Mouse (Mus musculus): ENCODE data around the gene Cops7a. TPM values are rescaled to one million over a fixed set of nuclear protein-coding genes. Genes with fewer than 3 reads are reported as not detected.

Cops7a gene
- polyA plus RNA-seq, 1 experiment, result 165 TPM

GRCm38 (mm10) chr6:124925941-124926340 lies 39.4 kb downstream of the Cops7a start:
- H3K4me3 ChIP-seq (ENCODE audit: insufficient read depth, poor library complexity, severe bottlenecking), result no peak overlapping the region
- no peak overlapping the region for H3ac ChIP-seq (ENCODE audit: control insufficient read depth, insufficient read length, low read depth)
- H3K79me3 ChIP-seq (ENCODE audit: low read depth), result no peaks in the 10 kb centered on the region
- no peak for TF ChIP-seq MAX (IDR thresholded peaks at IDR 0.05)
- no peak for TF ChIP-seq FOSL1 (IDR thresholded peaks at IDR 0.05; ENCODE audit: insufficient read depth, low read length, poor library complexity, severe bottlenecking)
- no peak for TF ChIP-seq USF1 (IDR thresholded peaks at IDR 0.05; ENCODE audit: low read depth)
- no peak for TF ChIP-seq MYOD1 (IDR thresholded peaks at IDR 0.05; ENCODE audit: control insufficient read depth, insufficient read length, low read depth)
- no peak for TF ChIP-seq MYOG (IDR thresholded peaks at IDR 0.05; ENCODE audit: control insufficient read depth, extremely low read depth, insufficient read length)
- no peak for TF ChIP-seq CEBPB (IDR thresholded peaks at IDR 0.05; ENCODE audit: low read depth)
- no peak for TF ChIP-seq CTCF (IDR thresholded peaks at IDR 0.05; ENCODE audit: control insufficient read depth, insufficient read depth, insufficient read length)
- H3K79me2 ChIP-seq (ENCODE audit: control insufficient read depth, insufficient read depth), result no peaks in the 10 kb centered on the region
- no peaks in the 10 kb centered on the region for H3K36me3 ChIP-seq (ENCODE audit: control insufficient read depth, insufficient read depth)
- H3K27me3 ChIP-seq (ENCODE audit: control insufficient read depth, insufficient read depth, insufficient read length), result no peaks in the 10 kb centered on the region

- TF ChIP-seq MAX (IDR thresholded peaks at IDR 0.05) (no peak), USF1 (IDR thresholded peaks at IDR 0.05; ENCODE audit: low read depth) (no peak), CEBPB (IDR thresholded peaks at IDR 0.05; ENCODE audit: low read depth) (no peak), MYOG (IDR thresholded peaks at IDR 0.05; ENCODE audit: control insufficient read depth, extremely low read depth, insufficient read length) (no peak), MYOD1 (IDR thresholded peaks at IDR 0.05; ENCODE audit: control insufficient read depth, insufficient read length, low read depth) (no peak), FOSL1 (IDR thresholded peaks at IDR 0.05; ENCODE audit: insufficient read depth, low read length, poor library complexity, severe bottlenecking) (no peak), CTCF (IDR thresholded peaks at IDR 0.05; ENCODE audit: control insufficient read depth, insufficient read depth, insufficient read length) (no peak)
- no peaks in the 10 kb centered on the region for H3K79me2 ChIP-seq (ENCODE audit: control insufficient read depth, insufficient read depth)
- no peak overlapping the region for H3K4me3 ChIP-seq (ENCODE audit: insufficient read depth, poor library complexity, severe bottlenecking)
- no peaks in the 10 kb centered on the region for H3K79me3 ChIP-seq (ENCODE audit: low read depth)
- no peaks in the 10 kb centered on the region for H3K36me3 ChIP-seq (ENCODE audit: control insufficient read depth, insufficient read depth)
- no peaks in the 10 kb centered on the region for H3K27me3 ChIP-seq (ENCODE audit: control insufficient read depth, insufficient read depth, insufficient read length)
- H3ac ChIP-seq (ENCODE audit: control insufficient read depth, insufficient read length, low read depth), result no peak overlapping the region
Observed at GRCm38 (mm10) chr6:124925173-124925793, 40.1 kb downstream of the Cops7a start.

GRCm38 (mm10) chr6:124921539-124921938 lies 43.8 kb downstream of the Cops7a start:
- no peak for TF ChIP-seq MAX (IDR thresholded peaks at IDR 0.05)
- TF ChIP-seq FOSL1 (IDR thresholded peaks at IDR 0.05; ENCODE audit: insufficient read depth, low read length, poor library complexity, severe bottlenecking), result no peak
- TF ChIP-seq USF1 (IDR thresholded peaks at IDR 0.05; ENCODE audit: low read depth), result no peak
- TF ChIP-seq MYOG (IDR thresholded peaks at IDR 0.05; ENCODE audit: control insufficient read depth, extremely low read depth, insufficient read length), result no peak
- no peak for TF ChIP-seq CTCF (IDR thresholded peaks at IDR 0.05; ENCODE audit: control insufficient read depth, insufficient read depth, insufficient read length)
- TF ChIP-seq MYOD1 (IDR thresholded peaks at IDR 0.05; ENCODE audit: control insufficient read depth, insufficient read length, low read depth), result no peak
- no peak for TF ChIP-seq CEBPB (IDR thresholded peaks at IDR 0.05; ENCODE audit: low read depth)
- H3K27me3 ChIP-seq (ENCODE audit: control insufficient read depth, insufficient read depth, insufficient read length), result no peaks in the 10 kb centered on the region
- peaks cover 14% of the 10 kb centered on the region for H3K79me2 ChIP-seq (ENCODE audit: control insufficient read depth, insufficient read depth)
- H3K4me3 ChIP-seq (ENCODE audit: insufficient read depth, poor library complexity, severe bottlenecking), result no peak overlapping the region
- H3K79me3 ChIP-seq (ENCODE audit: low read depth), result peaks cover 5% of the 10 kb centered on the region
- H3K36me3 ChIP-seq (ENCODE audit: control insufficient read depth, insufficient read depth), result no peaks in the 10 kb centered on the region
- H3ac ChIP-seq (ENCODE audit: control insufficient read depth, insufficient read length, low read depth), result no peak overlapping the region

- no peaks in the 10 kb centered on the region for H3K27me3 ChIP-seq (ENCODE audit: control insufficient read depth, insufficient read depth, insufficient read length)
- H3K4me3 ChIP-seq (ENCODE audit: insufficient read depth, poor library complexity, severe bottlenecking), result no peak overlapping the region
- TF ChIP-seq MYOG (IDR thresholded peaks at IDR 0.05; ENCODE audit: control insufficient read depth, extremely low read depth, insufficient read length), result no peak
- no peak for TF ChIP-seq USF1 (IDR thresholded peaks at IDR 0.05; ENCODE audit: low read depth)
- no peak for TF ChIP-seq CEBPB (IDR thresholded peaks at IDR 0.05; ENCODE audit: low read depth)
- no peak for TF ChIP-seq FOSL1 (IDR thresholded peaks at IDR 0.05; ENCODE audit: insufficient read depth, low read length, poor library complexity, severe bottlenecking)
- no peak for TF ChIP-seq CTCF (IDR thresholded peaks at IDR 0.05; ENCODE audit: control insufficient read depth, insufficient read depth, insufficient read length)
- TF ChIP-seq MYOD1 (IDR thresholded peaks at IDR 0.05; ENCODE audit: control insufficient read depth, insufficient read length, low read depth), result no peak
- no peak for TF ChIP-seq MAX (IDR thresholded peaks at IDR 0.05)
- H3K79me3 ChIP-seq (ENCODE audit: low read depth), result peaks cover 15% of the 10 kb centered on the region
- H3ac ChIP-seq (ENCODE audit: control insufficient read depth, insufficient read length, low read depth), result peak overlapping the region; percentile 30
- peaks cover 6% of the 10 kb centered on the region for H3K36me3 ChIP-seq (ENCODE audit: control insufficient read depth, insufficient read depth)
- peaks cover 24% of the 10 kb centered on the region for H3K79me2 ChIP-seq (ENCODE audit: control insufficient read depth, insufficient read depth)
Observed at GRCm38 (mm10) chr6:124920318-124921085, 44.8 kb downstream of the Cops7a start.

- H3ac ChIP-seq (ENCODE audit: control insufficient read depth, insufficient read length, low read depth), result peak within 1 kb of the TSS; percentile 30
- no peak within 1 kb of the TSS for H3K4me3 ChIP-seq (ENCODE audit: insufficient read depth, poor library complexity, severe bottlenecking)
- peaks cover 29% of the 10 kb centered on the region for H3K79me2 ChIP-seq (ENCODE audit: control insufficient read depth, insufficient read depth)
- no peaks in the 10 kb centered on the region for H3K27me3 ChIP-seq (ENCODE audit: control insufficient read depth, insufficient read depth, insufficient read length)
- peaks cover 13% of the 10 kb centered on the region for H3K36me3 ChIP-seq (ENCODE audit: control insufficient read depth, insufficient read depth)
- TF ChIP-seq MYOD1 (IDR thresholded peaks at IDR 0.05; ENCODE audit: control insufficient read depth, insufficient read length, low read depth), result peak; percentile 21
- TF ChIP-seq CEBPB (IDR thresholded peaks at IDR 0.05; ENCODE audit: low read depth), result no peak
- H3K79me3 ChIP-seq (ENCODE audit: low read depth), result peaks cover 20% of the 10 kb centered on the region
Observed at GRCm38 (mm10) chr6:124919695-124920317, 45.5 kb downstream of the Cops7a start, which contains the start of gene Ptms. Ptms (minus strand) TSS chr6:124920103.
